Mouse (Mus musculus) stomach, embryonic 16.5 days (tissue): ENCODE data around the gene Rapgef5. TPM values are rescaled to one million over a fixed set of nuclear protein-coding genes. Genes with fewer than 3 reads are reported as not detected.

Experiments used
- ATAC-seq: fragments of 200-750 bp; cut with Nextera tagmentation; 2 replicates; pipeline ENCODE4 v1.8.0; 2017; ENCODE audit warnings: moderate number of reproducible peaks, moderate TSS enrichment; ENCODE audit not compliant: insufficient read depth, low FRiP score
- H3K27ac ChIP-seq: fragments of 300-500 bp; sonication (generic); 2 replicates; pipeline ENCODE4 v1.5.1; 2014; ENCODE audit warnings: low read length
- H3K27me3 ChIP-seq: fragments of 300-500 bp; sonication (generic); 2 replicates; pipeline ENCODE4 v1.6.1; 2014; ENCODE audit warnings: low read length, control low read depth, mixed read lengths; ENCODE audit not compliant: control insufficient read depth, insufficient read depth
- H3K36me3 ChIP-seq: fragments of 300-500 bp; sonication (generic); 2 replicates; pipeline ENCODE4 v1.6.1; 2014; ENCODE audit warnings: low read length; ENCODE audit not compliant: control insufficient read depth, insufficient read depth
- H3K4me1 ChIP-seq: fragments of 300-500 bp; sonication (generic); 2 replicates; pipeline ENCODE4 v1.6.1; 2014; ENCODE audit warnings: low read length, control low read depth, mixed read lengths; ENCODE audit not compliant: control insufficient read depth, insufficient read depth
- H3K4me2 ChIP-seq: fragments of 300-500 bp; sonication (generic); 2 replicates; pipeline ENCODE4 v1.6.1; 2014; ENCODE audit warnings: low read depth, low read length, mixed read lengths
- H3K4me3 ChIP-seq: fragments of 300-500 bp; sonication (generic); replicated peaks from 2 replicates; pipeline ENCODE4 v1.5.1; 2014; ENCODE audit warnings: mild to moderate bottlenecking, low read length
- H3K9ac ChIP-seq: fragments of 300-500 bp; sonication (generic); 2 replicates; pipeline ENCODE4 v1.6.1; 2014; ENCODE audit warnings: low read length
- H3K9me3 ChIP-seq: fragments of 300-500 bp; sonication (generic); replicated peaks from 2 replicates; pipeline ENCODE4 v1.6.1; 2016; ENCODE audit warnings: low read length, control low read depth; ENCODE audit not compliant: control insufficient read depth
- WGBS: fragments of 180-500 bp; shearing (Covaris S2); extraction: QIAGEN DNeasy Blood & Tissue Kit; methylation state at CpG from one replicate; pipeline ENCODE4 v1.1.7; 2014; 5-methylcytosine and 5-hydroxymethylcytosine counted together
- polyA plus RNA-seq: library from polyadenylated mRNA; unstranded; fragments of >200 nt; fragmentation: Nextera tagmentation; extraction: Ambion mirVana; gene quantifications from 2 replicates; pipeline ENCODE4 v1.2.1, GENCODE M21; 2015

The Rapgef5 gene
- polyA plus RNA-seq, 1 experiment from 2014 or later, result 8.3 TPM

DNA sequence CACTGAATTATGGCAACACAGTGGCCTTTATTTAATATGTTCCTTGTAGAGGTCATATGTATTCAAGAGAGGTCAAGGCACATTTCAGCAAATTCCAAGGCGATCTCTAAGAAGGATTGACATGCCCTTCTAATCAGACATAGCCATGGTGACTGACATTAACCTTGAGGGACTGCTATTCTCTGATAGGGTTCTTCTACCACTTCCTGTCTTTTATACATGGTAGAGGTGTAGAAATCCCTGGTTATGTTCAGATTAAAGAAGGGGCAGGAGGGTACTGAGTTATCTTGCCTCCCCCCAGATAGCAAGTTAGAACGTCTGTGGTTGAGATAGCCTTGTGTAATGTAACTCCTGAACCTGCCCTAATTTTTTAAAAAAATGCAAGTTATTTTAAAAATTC is 69.1 kb downstream of the Rapgef5 start:
- no peak for ATAC-seq
- Histone ChIP-seq H3K27ac (no peak overlapping the region), H3K27me3 (no peaks in the 10 kb centered on the region), H3K9me3 (no peaks in the 10 kb centered on the region), H3K4me1 (no peaks in the 10 kb centered on the region), H3K4me3 (no peak overlapping the region), H3K9ac (no peak overlapping the region), H3K36me3 (no peaks in the 10 kb centered on the region), H3K4me2 (no peak overlapping the region)
- 69% methylated on average over 2 of the region's 2 CpGs for WGBS

DNA sequence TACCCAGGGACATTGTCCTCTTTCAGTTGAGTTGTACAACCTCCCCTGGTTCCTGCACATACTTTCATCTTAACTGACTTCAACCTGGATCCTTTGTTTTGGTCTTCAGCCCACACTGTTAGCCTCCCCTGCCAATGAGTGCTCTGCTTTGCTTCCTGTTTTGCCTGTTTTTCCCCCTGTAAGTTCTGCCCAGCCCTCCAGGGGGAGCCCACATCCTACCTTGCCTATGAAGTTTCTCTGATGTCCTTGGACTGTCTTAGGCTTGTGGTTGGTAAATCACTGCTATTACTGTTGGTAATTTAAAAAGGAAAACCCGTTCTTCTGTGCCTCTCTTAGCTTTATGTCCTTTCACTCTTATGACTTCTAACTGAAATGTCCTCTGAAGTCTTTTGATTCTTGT is 69.8 kb downstream of the Rapgef5 start:
- Histone ChIP-seq H3K9me3 (no peaks in the 10 kb centered on the region), H3K27me3 (no peaks in the 10 kb centered on the region), H3K36me3 (no peaks in the 10 kb centered on the region), H3K9ac (no peak overlapping the region), H3K4me1 (no peaks in the 10 kb centered on the region), H3K4me3 (no peak overlapping the region), H3K4me2 (no peak overlapping the region), H3K27ac (no peak overlapping the region)
- ATAC-seq, result 0 out of 2 replicates have a peak, but pooled peaks have one; percentile 7
- 39% methylated on average over 1 of the region's 1 CpGs for WGBS

DNA sequence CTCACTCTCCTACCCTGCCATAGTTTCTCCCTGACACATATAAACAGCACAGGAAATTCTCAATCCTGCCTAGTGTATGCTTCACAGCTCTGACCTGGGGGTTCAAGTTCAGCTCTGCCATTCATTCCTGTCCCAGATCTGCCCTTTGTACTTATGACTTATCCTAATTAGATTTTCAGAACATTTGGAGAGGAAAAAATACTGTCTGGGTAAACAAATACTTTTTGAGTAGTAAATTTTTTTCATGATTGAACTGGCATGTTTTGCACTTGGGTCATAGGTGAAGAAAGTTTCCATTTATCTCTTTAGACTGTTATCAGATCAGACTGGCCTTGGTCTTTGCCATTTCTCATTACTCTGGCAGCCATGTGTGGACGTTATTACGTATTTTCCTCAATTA is 72.9 kb downstream of the Rapgef5 start:
- Histone ChIP-seq H3K9ac (no peak overlapping the region), H3K36me3 (no peaks in the 10 kb centered on the region), H3K9me3 (no peaks in the 10 kb centered on the region), H3K27me3 (no peaks in the 10 kb centered on the region), H3K4me2 (no peak overlapping the region), H3K27ac (no peak overlapping the region), H3K4me1 (no peaks in the 10 kb centered on the region), H3K4me3 (no peak overlapping the region)
- 71% methylated on average over 2 of the region's 2 CpGs for WGBS
- no peak for ATAC-seq

DNA sequence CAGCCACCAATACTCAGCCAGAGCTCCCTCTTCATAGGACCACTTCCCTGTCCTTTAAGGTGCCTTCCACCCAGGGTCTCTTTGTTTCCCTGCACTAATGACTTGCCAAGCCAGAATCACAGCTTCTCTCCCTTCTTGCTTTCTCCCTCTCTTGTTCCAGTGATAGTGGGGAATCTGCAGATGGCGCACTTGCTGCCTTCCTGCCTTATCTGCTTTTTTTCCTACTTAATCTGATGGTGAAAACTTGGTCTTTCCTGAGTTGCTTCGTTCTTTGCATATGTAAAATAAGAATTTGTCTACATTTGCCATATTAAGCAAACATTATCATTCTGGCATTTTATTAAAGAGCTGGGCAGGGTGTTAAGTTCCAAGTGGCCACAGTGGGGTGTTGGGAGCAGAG is 75.7 kb downstream of the Rapgef5 start:
- Histone ChIP-seq H3K4me1 (no peaks in the 10 kb centered on the region), H3K9ac (no peak overlapping the region), H3K4me3 (no peak overlapping the region), H3K4me2 (no peak overlapping the region), H3K9me3 (no peaks in the 10 kb centered on the region), H3K27ac (no peak overlapping the region), H3K27me3 (no peaks in the 10 kb centered on the region), H3K36me3 (no peaks in the 10 kb centered on the region; the same call in 1 of the 2 replicates)
- 38% methylated on average over 2 of the region's 2 CpGs for WGBS
- no peak for ATAC-seq

DNA sequence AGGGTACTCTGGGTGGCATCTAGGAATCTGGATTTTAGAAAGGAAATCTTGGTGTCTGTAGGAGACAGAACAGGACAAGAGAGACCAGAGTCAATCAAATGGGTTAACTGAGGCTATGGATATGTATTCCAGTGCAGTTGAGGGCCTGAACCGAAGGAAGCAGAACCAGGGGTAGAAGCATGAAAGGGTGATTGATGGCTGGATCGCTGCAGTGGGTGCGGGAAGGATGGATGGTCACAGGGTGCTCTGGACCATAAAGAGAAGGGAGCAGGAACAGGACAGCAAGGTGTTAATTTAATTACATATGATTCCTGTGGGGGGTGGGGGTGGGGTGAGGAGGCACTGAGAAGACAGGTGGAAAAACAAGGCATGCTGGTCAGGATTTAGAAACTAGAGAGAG is 76.3 kb downstream of the Rapgef5 start:
- Histone ChIP-seq H3K9me3 (no peaks in the 10 kb centered on the region), H3K9ac (no peak overlapping the region), H3K27ac (no peak overlapping the region), H3K4me1 (no peaks in the 10 kb centered on the region), H3K4me3 (no peak overlapping the region), H3K36me3 (peaks cover 2% of the 10 kb centered on the region; the same call in 1 of the 2 replicates), H3K4me2 (no peak overlapping the region), H3K27me3 (no peaks in the 10 kb centered on the region)
- no peak for ATAC-seq
- WGBS, result 59% methylated on average over 3 of the region's 3 CpGs

DNA sequence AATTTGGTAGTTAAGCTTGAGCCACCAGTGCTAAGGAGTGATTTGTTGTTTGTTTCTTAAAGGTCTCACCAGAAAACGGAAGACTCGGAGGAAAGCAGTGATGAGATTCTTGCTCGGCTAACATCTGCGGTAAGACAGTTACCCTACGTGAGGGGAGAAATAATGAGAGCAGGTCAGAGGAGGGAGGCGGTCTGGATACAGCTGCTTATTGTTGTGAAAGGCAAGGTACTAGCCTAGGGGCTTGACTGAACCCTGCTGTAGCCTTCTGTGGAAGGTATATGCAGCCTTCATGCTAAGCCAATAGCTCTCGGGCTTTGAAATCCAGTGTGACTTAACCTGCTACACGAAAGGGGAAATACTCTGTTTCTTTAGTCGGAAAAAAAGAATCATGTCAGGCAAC is 78.9 kb downstream of the Rapgef5 start:
- 80% methylated on average over 9 of the region's 9 CpGs for WGBS
- Histone ChIP-seq H3K27me3 (no peaks in the 10 kb centered on the region), H3K4me3 (no peak overlapping the region), H3K4me2 (no peak overlapping the region), H3K9ac (no peak overlapping the region), H3K9me3 (no peaks in the 10 kb centered on the region), H3K27ac (no peak overlapping the region), H3K36me3 (peaks cover 2% of the 10 kb centered on the region; the same call in 1 of the 2 replicates), H3K4me1 (no peaks in the 10 kb centered on the region)
- no peak for ATAC-seq

DNA sequence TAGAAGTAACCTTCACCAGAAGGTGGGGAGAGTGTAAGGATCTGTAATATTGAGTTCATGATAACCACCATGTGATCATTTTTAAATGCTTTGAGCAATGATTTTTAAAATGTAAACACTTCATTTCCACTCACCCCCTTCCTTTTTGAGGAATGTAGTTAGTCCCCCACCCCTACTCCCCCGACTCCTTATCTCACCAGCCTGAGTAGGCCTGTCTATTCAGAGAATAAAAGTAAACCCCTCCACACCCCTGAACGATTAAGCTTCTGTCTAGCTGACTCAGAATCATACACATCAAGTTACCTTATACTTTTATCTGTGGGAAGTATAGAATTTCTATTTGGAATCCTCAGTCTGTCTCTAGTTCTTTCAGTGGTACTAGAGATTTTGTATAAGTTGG is 81.9 kb downstream of the Rapgef5 start:
- Histone ChIP-seq H3K36me3 (peaks cover 2% of the 10 kb centered on the region; the same call in 1 of the 2 replicates), H3K4me2 (no peak overlapping the region), H3K4me3 (no peak overlapping the region), H3K27me3 (no peaks in the 10 kb centered on the region), H3K9ac (no peak overlapping the region), H3K9me3 (no peaks in the 10 kb centered on the region), H3K4me1 (no peaks in the 10 kb centered on the region), H3K27ac (no peak overlapping the region)
- no peak for ATAC-seq
- 27% methylated on average over 2 of the region's 2 CpGs for WGBS

DNA sequence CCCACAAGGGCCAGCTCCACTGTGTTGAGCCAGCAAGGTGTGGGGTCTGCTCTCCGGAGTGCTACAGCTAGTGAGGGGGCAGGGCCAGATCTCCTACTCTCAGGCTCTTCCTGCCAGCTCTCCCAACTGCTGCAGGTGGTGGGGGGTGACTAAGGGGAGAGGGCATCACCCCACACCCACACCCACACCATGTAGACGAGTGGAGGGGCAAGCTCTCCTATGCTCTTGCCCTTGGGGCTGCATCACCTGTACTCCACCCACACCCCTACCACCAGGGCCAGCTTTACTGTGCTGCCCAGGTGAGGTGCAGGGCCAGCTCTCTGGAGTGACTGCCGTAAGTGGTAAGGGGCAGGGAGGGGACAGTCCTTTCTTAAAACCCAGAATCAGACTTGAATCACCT is 89.7 kb downstream of the Rapgef5 start:
- no peak overlapping the region for H3K27ac ChIP-seq
- no peaks in the 10 kb centered on the region for H3K36me3 ChIP-seq
- no peak overlapping the region for H3K4me2 ChIP-seq
- ATAC-seq, result no peak
- no peaks in the 10 kb centered on the region for H3K4me1 ChIP-seq
- H3K27me3 ChIP-seq, result no peaks in the 10 kb centered on the region
- no peaks in the 10 kb centered on the region for H3K9me3 ChIP-seq
- no peak overlapping the region for H3K9ac ChIP-seq
- 62% methylated on average over 3 of the region's 3 CpGs for WGBS
- H3K4me3 ChIP-seq, result no peak overlapping the region

DNA sequence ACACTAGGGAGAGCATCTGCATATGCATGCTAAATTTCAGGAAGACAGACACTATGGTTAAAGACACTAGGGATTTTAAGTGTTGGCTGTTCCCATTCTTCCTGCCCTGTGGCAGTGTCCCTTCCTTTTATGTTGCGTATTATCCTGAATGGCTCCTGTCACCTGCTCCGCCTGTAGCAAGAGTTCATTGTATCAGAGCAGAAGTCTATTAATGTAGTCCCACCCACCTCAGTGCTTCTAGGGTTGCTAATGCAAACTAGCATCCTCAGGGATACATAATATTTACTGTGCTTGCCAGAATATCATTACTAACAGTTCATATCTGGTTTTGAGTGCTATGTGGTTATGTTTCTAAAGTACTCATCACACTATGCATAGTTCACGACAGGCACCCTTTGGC is 96.4 kb downstream of the Rapgef5 start:
- Histone ChIP-seq H3K4me1 (no peaks in the 10 kb centered on the region), H3K4me3 (no peak overlapping the region), H3K4me2 (no peak overlapping the region), H3K27me3 (no peaks in the 10 kb centered on the region), H3K9me3 (no peaks in the 10 kb centered on the region), H3K36me3 (no peaks in the 10 kb centered on the region), H3K27ac (no peak overlapping the region), H3K9ac (no peak overlapping the region)
- WGBS, result 84% methylated on average over 3 of the region's 3 CpGs
- ATAC-seq, result no peak

DNA sequence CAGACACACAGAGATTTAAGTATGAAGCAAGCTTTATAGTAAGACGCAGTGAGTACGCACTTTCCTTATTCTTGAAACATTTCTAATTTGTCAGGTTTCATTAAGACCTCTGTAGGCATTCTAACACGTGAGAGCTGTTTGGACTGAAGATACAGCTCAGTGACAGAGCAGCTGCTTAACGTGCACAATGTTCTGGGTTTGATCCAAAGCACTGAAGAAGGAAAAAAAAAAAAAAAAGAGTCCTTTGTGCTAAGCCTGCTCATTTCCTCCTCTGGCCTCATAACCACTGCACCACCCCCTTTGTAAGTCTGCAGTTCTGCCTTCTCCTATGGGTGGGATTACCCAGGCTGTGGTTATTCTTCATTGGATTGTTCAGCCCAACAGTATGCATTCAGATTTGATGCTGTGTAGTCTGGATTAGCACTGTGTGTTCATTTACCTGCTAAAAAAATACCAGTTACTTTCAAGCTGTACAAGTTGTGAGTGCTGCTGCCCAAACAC is 103.3 kb downstream of the Rapgef5 start:
- no peak; the same call in 1 of the 2 replicates for ATAC-seq
- WGBS, result 47% methylated on average over 4 of the region's 4 CpGs
- Histone ChIP-seq H3K36me3 (no peaks in the 10 kb centered on the region), H3K4me3 (no peak overlapping the region), H3K4me1 (no peaks in the 10 kb centered on the region), H3K27ac (no peak overlapping the region), H3K9ac (no peak overlapping the region), H3K4me2 (no peak overlapping the region), H3K9me3 (no peaks in the 10 kb centered on the region), H3K27me3 (no peaks in the 10 kb centered on the region)
